Mouse (Mus musculus) CH12.LX (cell line): ENCODE results near the gene Oas1d. TPM values are rescaled to one million over a fixed set of nuclear protein-coding genes. Genes with fewer than 3 reads are reported as not detected.

ENCODE experiments used
- DNase-seq: peaks from one replicate; pipeline ENCODE4 v3.0.0-alpha.2; 2013; ENCODE audit errors: extremely low read depth
- H3K27ac ChIP-seq: 2 replicates; pipeline ENCODE4 v1.5.1; 2012; ENCODE audit warnings: low read depth, mild to moderate bottlenecking, control low read depth, moderate library complexity; ENCODE audit not compliant: insufficient read depth
- H3K27me3 ChIP-seq: replicated peaks from 2 replicates; pipeline ENCODE3; 2012; ENCODE audit warnings: inconsistent platforms
- H3K36me3 ChIP-seq, 2 experiments: replicated peaks in 1 of 2; 2 replicates each; pipeline versions ENCODE3 to v1.6.1; 2012; ENCODE audit warnings: inconsistent platforms in 1 of 2, low read length in 1 of 2, mild to moderate bottlenecking in 1 of 2, mixed read lengths in 1 of 2, moderate library complexity in 1 of 2; ENCODE audit not compliant: control insufficient read depth in 1 of 2, insufficient read depth in 1 of 2
- H3K4me1 ChIP-seq, 2 experiments: 2 replicates each; pipeline ENCODE4 v1.6.1; 2012; ENCODE audit warnings: inconsistent platforms in 1 of 2, moderate library complexity in 1 of 2; ENCODE audit not compliant: insufficient read depth in 2 of 2, control insufficient read depth in 1 of 2
- H3K4me2 ChIP-seq: 2 replicates; pipeline ENCODE4 v1.6.1; 2012; ENCODE audit warnings: low read depth, mild to moderate bottlenecking, control low read depth; ENCODE audit not compliant: poor library complexity, insufficient read depth, severe bottlenecking
- H3K4me3 ChIP-seq, 3 experiments: fragments of 150-350 bp in 1 of 3; sonication (generic) in 1 of 3; replicated peaks in 1 of 3; 2 replicates each; pipeline versions ENCODE3 to v1.5.1; 2011 to 2012; ENCODE audit warnings: low read depth in 2 of 3, low read length in 2 of 3, mild to moderate bottlenecking in 2 of 3, moderate library complexity in 2 of 3, control low read depth in 1 of 3, improper control_type of control experiment in 1 of 3, inconsistent platforms in 1 of 3, mixed read lengths in 1 of 3; ENCODE audit not compliant: poor library complexity in 1 of 3
- H3K79me2 ChIP-seq: replicated peaks from 2 replicates; pipeline ENCODE4 v1.6.1; 2012; ENCODE audit warnings: mild to moderate bottlenecking, moderate library complexity; ENCODE audit not compliant: control insufficient read depth, poor library complexity, insufficient read depth, severe bottlenecking; ENCODE audit errors: extremely low read depth
- H3K9ac ChIP-seq: 2 replicates; pipeline ENCODE4 v1.6.1; 2012; ENCODE audit warnings: low read depth, mild to moderate bottlenecking, control low read depth, moderate library complexity; ENCODE audit not compliant: insufficient read depth
- H3K9me3 ChIP-seq: replicated peaks from 2 replicates; pipeline ENCODE3; 2012; ENCODE audit warnings: low read length, inconsistent platforms, mixed read lengths
- BHLHE40 ChIP-seq: IDR thresholded peaks from 2 replicates; pipeline ENCODE4 v1.6.1; 2011; ENCODE audit warnings: mild to moderate bottlenecking, low read depth, low read length, improper control_type of control experiment
- CHD1 ChIP-seq: IDR thresholded peaks from 2 replicates; pipeline ENCODE4 v1.6.1; 2012; ENCODE audit warnings: low read depth, low read length, improper control_type of control experiment, inconsistent platforms
- E2F4 ChIP-seq: IDR thresholded peaks from 2 replicates; pipeline ENCODE4 v1.6.1; 2011; ENCODE audit warnings: low read depth, low read length, improper control_type of control experiment; ENCODE audit not compliant: insufficient replicate concordance
- ELF1 ChIP-seq: IDR thresholded peaks from 2 replicates; pipeline ENCODE4 v1.6.1; 2014; ENCODE audit warnings: low read depth, mild to moderate bottlenecking, inconsistent platforms, low read length, improper control_type of control experiment
- GABPA ChIP-seq: IDR thresholded peaks from 2 replicates; pipeline ENCODE4 v1.6.1; 2012; ENCODE audit warnings: low read depth, low read length, improper control_type of control experiment, inconsistent platforms; ENCODE audit not compliant: insufficient replicate concordance
- HCFC1 ChIP-seq: IDR thresholded peaks from 2 replicates; pipeline ENCODE4 v1.6.1; 2012; ENCODE audit warnings: low read depth, mild to moderate bottlenecking, inconsistent platforms, low read length, improper control_type of control experiment
- IRF4 ChIP-seq: IDR thresholded peaks from 2 replicates; pipeline ENCODE4 v1.6.1; 2014; ENCODE audit warnings: low read depth, mild to moderate bottlenecking, inconsistent platforms, low read length, improper control_type of control experiment
- JUND ChIP-seq: conservative IDR thresholded peaks from 2 replicates; pipeline ENCODE4 v1.6.1; 2011; ENCODE audit warnings: low read depth, low read length, improper control_type of control experiment
- KAT2A ChIP-seq: IDR thresholded peaks from 2 replicates; pipeline ENCODE4 v1.6.1; 2012; ENCODE audit warnings: low read length, improper control_type of control experiment, inconsistent platforms; ENCODE audit not compliant: insufficient replicate concordance
- MEF2A ChIP-seq: IDR thresholded peaks from 2 replicates; pipeline ENCODE4 v1.6.1; 2014; ENCODE audit warnings: low read depth, mild to moderate bottlenecking, inconsistent platforms, low read length, improper control_type of control experiment, borderline replicate concordance
- NRF1 ChIP-seq: IDR thresholded peaks from 2 replicates; pipeline ENCODE4 v1.6.1; 2014; ENCODE audit warnings: low read depth, mild to moderate bottlenecking, inconsistent platforms, low read length, improper control_type of control experiment, moderate library complexity
- PAX5 ChIP-seq: IDR thresholded peaks from 2 replicates; pipeline ENCODE4 v1.6.1; 2012; ENCODE audit warnings: low read length, inconsistent platforms, mixed read lengths
- POLR2A ChIP-seq: IDR thresholded peaks from 2 replicates; pipeline ENCODE4 v1.6.1; 2011; ENCODE audit warnings: low read depth, mild to moderate bottlenecking, improper control_type of control experiment, low read length
- RCOR1 ChIP-seq: conservative IDR thresholded peaks from 2 replicates; pipeline ENCODE4 v1.6.1; 2012; ENCODE audit warnings: low read depth, mild to moderate bottlenecking, inconsistent platforms, low read length, improper control_type of control experiment
- SMC3 ChIP-seq: IDR thresholded peaks from 2 replicates; pipeline ENCODE4 v1.6.1; 2011; ENCODE audit warnings: low read depth, low read length, improper control_type of control experiment
- UBTF ChIP-seq: IDR thresholded peaks from 2 replicates; pipeline ENCODE4 v1.6.1; 2012; ENCODE audit warnings: low read depth, mild to moderate bottlenecking, inconsistent platforms, low read length, improper control_type of control experiment, moderate library complexity
- USF2 ChIP-seq: conservative IDR thresholded peaks from 2 replicates; pipeline ENCODE4 v1.6.1; 2011; ENCODE audit warnings: low read depth, low read length, improper control_type of control experiment
- ZMIZ1 ChIP-seq: IDR thresholded peaks from 2 replicates; pipeline ENCODE4 v1.6.1; 2012; ENCODE audit warnings: low read depth, mild to moderate bottlenecking, inconsistent platforms, low read length, improper control_type of control experiment
- ZNF384 ChIP-seq: IDR thresholded peaks from 2 replicates; pipeline ENCODE4 v1.6.1; 2012; ENCODE audit warnings: low read depth, low read length, improper control_type of control experiment, inconsistent platforms
- dilution Hi-C: fragments of 300-500 bp; cut with MboI; formaldehyde crosslinking; loops from 2 replicates; pipeline ENCODE4 v1.14.3; 2020; ENCODE audit warnings: low sequenced_read_pairs; ENCODE audit not compliant: extremely low pct_unique_long_range_greater_than_20kb, extremely low pct_ligation_motif_present
- in situ Hi-C: fragments of 300-500 bp; cut with MboI; formaldehyde crosslinking; loops from 3 replicates; pipeline ENCODE4 v1.14.3; 2019; ENCODE audit warnings: low sequenced_read_pairs, low pct_ligation_motif_present, low pct_unique_long_range_greater_than_20kb, mixed read lengths
- polyA plus RNA-seq: library from polyadenylated mRNA; unstranded; fragments of >175 nt; gene quantifications from 2 replicates; pipeline ENCODE4 v1.2.1, GENCODE M21; 2012; ENCODE audit warnings: low read depth; ENCODE audit not compliant: insufficient read length
- total RNA-seq, 2 experiments: library from RNA; depleted of rRNA; stranded (reverse); fragments of 300-350 nt in 1 of 2; fragments of >200 nt in 1 of 2; gene quantifications; 2 replicates each; pipeline ENCODE4 v1.2.3; 2012 to 2014

The Oas1d gene
- total and polyA plus RNA-seq, 3 experiments = not detected

GRCm38 (mm10) chr5:120895231-120895900, 19.0 kb upstream of the Oas1d start:
- no peak overlapping the region for H3K9ac ChIP-seq
- no peaks in the 10 kb centered on the region for H3K4me1 ChIP-seq
- no peak for DNase-seq
- TF ChIP-seq ZMIZ1 (no peak), JUND (no peak), BHLHE40 (no peak), MEF2A (no peak), POLR2A (no peak), PAX5 (no peak), IRF4 (no peak), RCOR1 (no peak), NRF1 (no peak), ZNF384 (no peak)
- TF ChIP-seq, all 38 proteins: peak for 0
- H3K36me3 ChIP-seq = no peaks in the 10 kb centered on the region
- no peak overlapping the region for H3K4me2 ChIP-seq
- H3K27me3 ChIP-seq = peaks cover 6% of the 10 kb centered on the region
- no peak overlapping the region for H3K4me3 ChIP-seq
- H3K79me2 ChIP-seq = no peaks in the 10 kb centered on the region
- dilution Hi-C loops = no loop called here
- no peak overlapping the region for H3K27ac ChIP-seq
- in situ Hi-C loops = no loop called here
- peaks cover 8% of the 10 kb centered on the region for H3K9me3 ChIP-seq

- Histone ChIP-seq H3K79me2 (no peaks in the 10 kb centered on the region), H3K4me1 (no peaks in the 10 kb centered on the region), H3K27me3 (peaks cover 11% of the 10 kb centered on the region), H3K9me3 (peaks cover 1% of the 10 kb centered on the region), H3K36me3 (no peaks in the 10 kb centered on the region), H3K27ac (no peak overlapping the region), H3K4me2 (no peak overlapping the region), H3K4me3 (no peak overlapping the region), H3K9ac (no peak overlapping the region)
- dilution Hi-C loops = no loop called here
- no peak for DNase-seq
- TF ChIP-seq KAT2A (no peak), UBTF (no peak), CHD1 (no peak), USF2 (no peak), PAX5 (no peak), E2F4 (no peak), ZMIZ1 (no peak), SMC3 (no peak), ELF1 (no peak), GABPA (no peak), HCFC1 (no peak), NRF1 (no peak)
- in situ Hi-C loops = no loop called here
Observed at GRCm38 (mm10) chr5:120898307-120898706, 16.0 kb upstream of the Oas1d start.
